Mouse (Mus musculus): Measurements from ENCODE around the gene Maz.

Gene Maz

GRCm38 (mm10) chr7:127004122-127004875, 22.5 kb downstream of the Maz start:
- no peak for DNase-seq (ENCODE audit: low read depth, low spot score)

GRCm38 (mm10) chr7:127003620-127004019, 23.2 kb downstream of the Maz start:
- Histone ChIP-seq H3K27me3 (ENCODE audit: control insufficient read depth, insufficient read depth, low read length, poor library complexity, severe bottlenecking) (no peaks in the 10 kb centered on the region), H3K36me3 (ENCODE audit: control insufficient read depth, insufficient read depth, low read length, poor library complexity, severe bottlenecking) (0 out of 2 replicates have a peak, but pooled peaks cover 4% of the 10 kb centered on the region)
- DNase-seq (ENCODE audit: low read depth, low spot score), result no peak

More at GRCm38 (mm10) chr7:127004122-127004875, 22.5 kb downstream of the Maz start:
- Histone ChIP-seq H3K36me3 (ENCODE audit: control insufficient read depth, insufficient read depth, low read length, poor library complexity, severe bottlenecking) (0 out of 2 replicates have a peak, but pooled peaks cover 4% of the 10 kb centered on the region), H3K27me3 (ENCODE audit: control insufficient read depth, insufficient read depth, low read length, poor library complexity, severe bottlenecking) (no peaks in the 10 kb centered on the region)

GRCm38 (mm10) chr7:126999568-126999967, 27.3 kb downstream of the Maz start:
- DNase-seq (ENCODE audit: low read depth, low spot score), result no peak
- H3K27me3 ChIP-seq (ENCODE audit: control insufficient read depth, insufficient read depth, low read length, poor library complexity, severe bottlenecking), result no peaks in the 10 kb centered on the region

GRCm38 (mm10) chr7:126996449-126996848, 30.4 kb downstream of the Maz start:
- DNase-seq (ENCODE audit: low read depth, low spot score), result no peak
- peaks cover 14% of the 10 kb centered on the region for H3K36me3 ChIP-seq (ENCODE audit: control insufficient read depth, insufficient read depth, low read length, poor library complexity, severe bottlenecking)
- no peaks in the 10 kb centered on the region for H3K27me3 ChIP-seq (ENCODE audit: control insufficient read depth, insufficient read depth, low read length, poor library complexity, severe bottlenecking)

More at GRCm38 (mm10) chr7:126999568-126999967, 27.3 kb downstream of the Maz start:
- H3K36me3 ChIP-seq (ENCODE audit: control insufficient read depth, insufficient read depth, low read length, poor library complexity, severe bottlenecking), result peaks cover 10% of the 10 kb centered on the region

- DNase-seq (ENCODE audit: low read depth, low spot score), result no peak
- Histone ChIP-seq H3K36me3 (ENCODE audit: control insufficient read depth, insufficient read depth, low read length, poor library complexity, severe bottlenecking) (peaks cover 4% of the 10 kb centered on the region), H3K27me3 (ENCODE audit: control insufficient read depth, insufficient read depth, low read length, poor library complexity, severe bottlenecking) (no peaks in the 10 kb centered on the region)
Measured at GRCm38 (mm10) chr7:126988816-126989215, 38.0 kb downstream of the Maz start.

GRCm38 (mm10) chr7:126986319-126986718, 40.5 kb downstream of the Maz start:
- H3K27me3 ChIP-seq (ENCODE audit: control insufficient read depth, insufficient read depth, low read length, poor library complexity, severe bottlenecking), result no peaks in the 10 kb centered on the region
- peak; percentile 42 for DNase-seq (ENCODE audit: low read depth, low spot score)
- H3K36me3 ChIP-seq (ENCODE audit: control insufficient read depth, insufficient read depth, low read length, poor library complexity, severe bottlenecking), result peaks cover 2% of the 10 kb centered on the region

GRCm38 (mm10) chr7:126984667-126985444, 42.0 kb downstream of the Maz start:
- Histone ChIP-seq H3K27me3 (ENCODE audit: control insufficient read depth, insufficient read depth, low read length, poor library complexity, severe bottlenecking) (no peaks in the 10 kb centered on the region), H3K36me3 (ENCODE audit: control insufficient read depth, insufficient read depth, low read length, poor library complexity, severe bottlenecking) (peaks cover 2% of the 10 kb centered on the region)
- DNase-seq (ENCODE audit: low read depth, low spot score), result no peak

GRCm38 (mm10) chr7:126983113-126983512, 43.7 kb downstream of the Maz start:
- Histone ChIP-seq H3K36me3 (ENCODE audit: control insufficient read depth, insufficient read depth, low read length, poor library complexity, severe bottlenecking) (peaks cover 4% of the 10 kb centered on the region), H3K27me3 (ENCODE audit: control insufficient read depth, insufficient read depth, low read length, poor library complexity, severe bottlenecking) (no peaks in the 10 kb centered on the region)
- DNase-seq (ENCODE audit: low read depth, low spot score), result no peak

- no peak for DNase-seq (ENCODE audit: low read depth, low spot score)
- Histone ChIP-seq H3K36me3 (ENCODE audit: control insufficient read depth, insufficient read depth, low read length, poor library complexity, severe bottlenecking) (peaks cover 6% of the 10 kb centered on the region), H3K27me3 (ENCODE audit: control insufficient read depth, insufficient read depth, low read length, poor library complexity, severe bottlenecking) (no peaks in the 10 kb centered on the region)
Measured at GRCm38 (mm10) chr7:126982054-126982453, 44.8 kb downstream of the Maz start.

GRCm38 (mm10) chr7:126981601-126982000, 45.2 kb downstream of the Maz start:
- peaks cover 6% of the 10 kb centered on the region for H3K36me3 ChIP-seq (ENCODE audit: control insufficient read depth, insufficient read depth, low read length, poor library complexity, severe bottlenecking)
- no peaks in the 10 kb centered on the region for H3K27me3 ChIP-seq (ENCODE audit: control insufficient read depth, insufficient read depth, low read length, poor library complexity, severe bottlenecking)
- DNase-seq (ENCODE audit: low read depth, low spot score), result no peak

- H3K36me3 ChIP-seq (ENCODE audit: control insufficient read depth, insufficient read depth, low read length, poor library complexity, severe bottlenecking), result peaks cover 6% of the 10 kb centered on the region
- no peaks in the 10 kb centered on the region for H3K27me3 ChIP-seq (ENCODE audit: control insufficient read depth, insufficient read depth, low read length, poor library complexity, severe bottlenecking)
- DNase-seq (ENCODE audit: low read depth, low spot score), result peak; percentile 9
Measured at GRCm38 (mm10) chr7:126978841-126979240, 48.0 kb downstream of the Maz start.

- DNase-seq (ENCODE audit: low read depth, low spot score), result peak; percentile 7
- Histone ChIP-seq H3K27me3 (ENCODE audit: control insufficient read depth, insufficient read depth, low read length, poor library complexity, severe bottlenecking) (no peaks in the 10 kb centered on the region), H3K36me3 (ENCODE audit: control insufficient read depth, insufficient read depth, low read length, poor library complexity, severe bottlenecking) (peaks cover 6% of the 10 kb centered on the region)
Measured at GRCm38 (mm10) chr7:126976878-126977459, 49.9 kb downstream of the Maz start.

GRCm38 (mm10) chr7:126975950-126976866, 50.6 kb downstream of the Maz start, which contains the start of gene Cdiptos:
TSS of gene Cdiptos (minus strand) at chr7:126976098.
- peaks cover 6% of the 10 kb centered on the region for H3K36me3 ChIP-seq (ENCODE audit: control insufficient read depth, insufficient read depth, low read length, poor library complexity, severe bottlenecking)

GRCm38 (mm10) chr7:126975893-126975949, 51.1 kb downstream of the Maz start, which contains the start of gene Cdipt:
TSS of gene Cdipt (plus strand) at chr7:126975914.
- Histone ChIP-seq H3K27me3 (ENCODE audit: control insufficient read depth, insufficient read depth, low read length, poor library complexity, severe bottlenecking) (no peaks in the 10 kb centered on the region), H3K36me3 (ENCODE audit: control insufficient read depth, insufficient read depth, low read length, poor library complexity, severe bottlenecking) (peaks cover 6% of the 10 kb centered on the region)
- DNase-seq (ENCODE audit: low read depth, low spot score), result no peak

More at GRCm38 (mm10) chr7:126975950-126976866, 50.6 kb downstream of the Maz start, which contains the start of gene Cdiptos:
- H3K27me3 ChIP-seq (ENCODE audit: control insufficient read depth, insufficient read depth, low read length, poor library complexity, severe bottlenecking), result no peaks in the 10 kb centered on the region
- peak; percentile 96 for DNase-seq (ENCODE audit: low read depth, low spot score)

Data from splenic B cell, adult 2 months (primary cell).